In the genomic region with DNA sequence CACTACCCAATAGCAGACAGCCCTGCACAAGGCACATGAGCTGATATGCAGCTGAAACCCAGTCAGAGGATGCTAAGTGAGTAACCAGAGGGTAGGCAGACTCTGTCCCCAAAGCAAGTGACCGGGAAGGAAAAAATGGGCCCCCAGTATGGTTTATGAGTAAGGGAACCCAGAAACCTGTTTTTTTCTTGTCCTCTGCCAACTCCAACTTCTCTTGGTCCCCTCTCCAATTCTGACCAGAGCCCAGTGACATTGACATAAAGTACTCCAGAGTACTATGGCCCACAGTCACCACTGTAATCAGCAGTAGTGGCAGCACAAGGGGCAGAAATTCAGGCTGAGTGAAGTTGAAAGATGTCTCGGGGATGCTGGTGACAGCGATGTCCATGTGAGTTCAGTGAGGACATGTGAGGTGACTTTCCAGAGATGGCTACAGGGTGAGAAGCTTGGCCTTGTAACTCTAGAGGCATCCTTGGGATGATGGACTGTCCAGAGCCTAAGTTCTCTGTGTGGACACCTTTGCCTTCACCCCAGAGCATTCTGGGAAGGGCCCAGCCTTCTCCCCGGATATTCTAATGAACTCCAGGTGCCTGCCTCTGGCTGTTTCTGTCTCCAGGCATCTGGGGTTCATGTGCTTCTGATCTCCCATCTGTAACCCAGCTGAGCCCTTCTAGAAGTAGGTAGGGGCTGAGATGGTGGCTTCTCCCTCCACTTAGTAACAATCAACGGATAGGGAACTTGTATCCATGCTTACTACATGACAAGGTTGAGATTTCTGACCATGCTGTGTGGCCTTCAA, we compare ENCODE assay signal across 23 mouse cellular contexts. TPM values are rescaled to one million over a fixed set of nuclear protein-coding genes. Genes with fewer than 3 reads are reported as not detected.
A peak's percentile ranks its signal among the peaks of the same experiment; 100 is the strongest.
DNase-seq lines count a peak whose midpoint lies in the region; ATAC-seq and TF ChIP-seq lines count a peak whose summit lies in the region.
"Had no signal": no experiment of that assay in that cellular context is flagged by ENCODE, and none has a peak within 500 bp of the region (broad histone marks: within the 10 kb centered on the region; RNA-seq: fewer than 3 reads in every experiment).

No protein-coding gene starts in this region.

- H3K9ac ChIP-seq in heart, embryonic 15.5 days: peak overlapping the region; percentile 11; the same call in 1 of the 2 replicates
- H3K9ac ChIP-seq: forebrain, embryonic 15.5 days; limb, embryonic 13.5 days; stomach, embryonic 15.5 days had no signal

- WGBS in heart, embryonic 15.5 days: 72% methylated on average over 5 of the region's 5 CpGs
- 84% methylated on average over 5 of the region's 5 CpGs for WGBS in thymus, adult 2 months

- peaks cover 85% of the 10 kb centered on the region for H3K4me1 ChIP-seq in heart, embryonic 15.5 days (replicated peaks)
- peaks cover 6% of the 10 kb centered on the region; the same call in 1 of the 2 replicates for H3K4me1 ChIP-seq in thymus, adult 2 months (replicated peaks; ENCODE audit: control insufficient read depth, insufficient read depth, low read length)

- H3K4me3 ChIP-seq in gastrocnemius, adult 2 months: no peak overlapping the region
- no peak overlapping the region for H3K4me3 ChIP-seq in heart, embryonic 15.5 days
- H3K4me3 ChIP-seq in thymus, adult 2 months (ENCODE audit: control insufficient read depth, insufficient read depth, low read length): no peak overlapping the region
- H3K4me3 ChIP-seq: erythroblast, embryonic 14.5 days; forebrain, embryonic 15.5 days; limb, embryonic 13.5 days; stomach, embryonic 15.5 days had no signal

- H3K27ac ChIP-seq in gastrocnemius, adult 2 months: peak overlapping the region; percentile 87
- H3K27ac ChIP-seq in heart, embryonic 15.5 days: peak overlapping the region; percentile 87
- no peak overlapping the region for H3K27ac ChIP-seq in thymus, adult 2 months (ENCODE audit: control insufficient read depth, insufficient read depth, low read length)
- H3K27ac ChIP-seq: forebrain, embryonic 15.5 days had no signal

- no peak for ATAC-seq in heart, embryonic 15.5 days (replicated peaks; ENCODE audit: insufficient number of reproducible peaks, insufficient read depth, low FRiP score, low read depth)
- ATAC-seq: forebrain, embryonic 15.5 days; hindbrain, embryonic 16.5 days had no signal

- no peaks in the 10 kb centered on the region for H3K27me3 ChIP-seq in heart, embryonic 15.5 days
- no peaks in the 10 kb centered on the region for H3K27me3 ChIP-seq in thymus, adult 2 months (ENCODE audit: control insufficient read depth, insufficient read depth, low read length)
- H3K27me3 ChIP-seq: forebrain, embryonic 15.5 days; limb, embryonic 13.5 days; stomach, embryonic 15.5 days had no signal

- H3K9me3 ChIP-seq in heart, embryonic 15.5 days (replicated peaks): no peaks in the 10 kb centered on the region
- H3K9me3 ChIP-seq: forebrain, embryonic 15.5 days; limb, embryonic 13.5 days; stomach, embryonic 15.5 days had no signal

- no peak overlapping the region for H3K4me2 ChIP-seq in heart, embryonic 15.5 days
- H3K4me2 ChIP-seq: forebrain, embryonic 15.5 days; stomach, embryonic 15.5 days had no signal

- no peak for DNase-seq in gastrocnemius, adult 2 months
- DNase-seq in gastrocnemius, postnatal 36 days: no peak
- DNase-seq in heart, postnatal 25 days (ENCODE audit: low spot score): no peak
- peak; percentile 33 for DNase-seq in lung, postnatal 10 days
- DNase-seq in lung, postnatal 4 days: no peak
- no peak for DNase-seq in right cerebral cortex, postnatal 36 days (ENCODE audit: low spot score in 2 of 2)
- DNase-seq in thymus, adult 2 months: no peak
- DNase-seq: cerebellum, postnatal 10 days; kidney, adult 18-20 months; lung, postnatal 14 days; thymus, postnatal 14 days had no signal

- intact Hi-C loops in gastrocnemius, adult 2 months (cut with DNase I): no loop called here
- intact Hi-C loops in gastrocnemius, postnatal 36 days (cut with DNase I): no loop called here
- intact Hi-C loops in heart, postnatal 25 days (cut with DNase I): no loop called here

- TF ChIP-seq CTCF in gastrocnemius, adult 2 months (IDR thresholded peaks at IDR 0.05): no peak
- TF ChIP-seq CTCF in thymus, adult 2 months (IDR thresholded peaks at IDR 0.05; ENCODE audit: borderline replicate concordance, control insufficient read depth, extremely low read depth, insufficient read depth, low read length, poor library complexity): no peak

- TF ChIP-seq POLR2A in thymus, adult 2 months (IDR thresholded peaks at IDR 0.05; ENCODE audit: control insufficient read depth, extremely low read depth, insufficient read depth, low read length, poor library complexity): no peak

- no peaks in the 10 kb centered on the region for H3K36me3 ChIP-seq in heart, embryonic 15.5 days
- no peaks in the 10 kb centered on the region for H3K36me3 ChIP-seq in thymus, adult 2 months (ENCODE audit: control insufficient read depth, insufficient read depth, low read length)
- H3K36me3 ChIP-seq: forebrain, embryonic 15.5 days; stomach, embryonic 15.5 days had no signal

RNA-seq across cellular contexts. Expression of a gene that starts 7.5 kb away (rescaled TPM):
- total RNA-seq in gastrocnemius, adult 2 months (2021): 1 to 10 TPM; 5.7 to 6.0 TPM
- 1 to 10 TPM; 5.7 to 8.2 TPM for total RNA-seq in gastrocnemius, postnatal 36 days (2021)
- polyA plus RNA-seq in heart, embryonic 15.5 days (2015; fragmentation: Nextera tagmentation; extraction: Ambion mirVana): 28.9 and 38.3 TPM in 2 replicates
- 10 to 100 TPM; 15.2 to 20.4 TPM for total RNA-seq in heart, postnatal 25 days (2021)
- 3.5 and 3.6 TPM in 2 replicates for polyA plus RNA-seq in thymus, adult 2 months (2012; rRNA removed)
- total RNA-seq: megakaryocyte-erythroid progenitor cell, adult 5-6 weeks had no signal
- polyA plus RNA-seq: erythroblast, embryonic 14.5 days had no signal

RNA-seq across cellular contexts. Expression of a gene that starts 7.8 kb away (rescaled TPM):
- under 1 TPM in 1 of 2 experiments, not detected in 1; 0.22 TPM for total RNA-seq in gastrocnemius, adult 2 months (2021)
- not detected for total RNA-seq in gastrocnemius, postnatal 36 days (2021)
- polyA plus RNA-seq in heart, embryonic 15.5 days (2015; fragmentation: Nextera tagmentation; extraction: Ambion mirVana): 0.38 and 0.62 TPM in 2 replicates
- not detected for total RNA-seq in heart, postnatal 25 days (2021)
- 2.2 TPM in 2 replicates for polyA plus RNA-seq in thymus, adult 2 months (2012; rRNA removed)
- total RNA-seq: CH12.LX; left cerebral cortex, adult 18-20 months; megakaryocyte-erythroid progenitor cell, adult 5-6 weeks; midbrain, postnatal 0 days had no signal
- polyA plus RNA-seq: erythroblast, embryonic 14.5 days; forebrain, embryonic 15.5 days; hindbrain, embryonic 16.5 days; liver, embryonic 16.5 days; neural tube, embryonic 11.5 days had no signal

RNA-seq across cellular contexts. Expression of a gene that starts 55.9 kb away (rescaled TPM):
- 1 to 10 TPM; 4.3 to 4.7 TPM for total RNA-seq in gastrocnemius, adult 2 months (2021)
- 1 to 10 TPM; 3.9 to 4.0 TPM for total RNA-seq in gastrocnemius, postnatal 36 days (2021)
- 7.0 and 9.5 TPM in 2 replicates for polyA plus RNA-seq in heart, embryonic 15.5 days (2015; fragmentation: Nextera tagmentation; extraction: Ambion mirVana)
- total RNA-seq in heart, postnatal 25 days (2021): 10 to 100 TPM in 1 of 2 experiments, 1 to 10 TPM in 1; 8.9 to 12.5 TPM
- polyA plus RNA-seq in thymus, adult 2 months (2012; rRNA removed): 15.0 and 15.6 TPM in 2 replicates
- polyA plus RNA-seq: erythroblast, embryonic 14.5 days had no signal
